ENCODE assay signal across 5 mouse cellular contexts in the genomic region with DNA sequence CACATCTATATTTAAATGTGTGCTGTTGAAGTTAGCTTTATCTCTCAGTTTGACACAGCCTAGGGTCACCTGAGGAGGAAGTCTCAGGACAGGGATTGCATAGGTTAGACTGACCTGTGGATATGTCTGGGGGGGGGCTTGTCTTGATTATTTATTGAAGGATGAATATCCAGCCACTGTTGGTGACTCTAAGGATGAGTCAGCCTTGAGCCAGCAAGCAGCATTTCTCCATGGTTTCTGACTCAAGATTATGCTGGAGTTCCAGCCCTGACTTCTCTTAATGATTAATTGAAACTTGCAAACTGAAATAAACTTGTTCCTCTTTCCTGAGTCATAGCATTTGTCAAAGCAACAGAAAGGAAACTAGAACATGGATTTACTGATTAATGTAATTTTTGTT.
"Had no signal": no experiment of that assay in that cellular context is flagged by ENCODE, and none has a peak within 500 bp of the region (broad histone marks: within the 10 kb centered on the region; RNA-seq: fewer than 3 reads in every experiment).

No protein-coding gene starts in this region.

- DNase-seq: kidney, adult 8-10 months; left cerebral cortex, postnatal 4 days; lung, adult 2 months; lung, postnatal 36 days; thymus, postnatal 4 days had no signal
